Mouse (Mus musculus) midbrain, embryonic 12.5 days (tissue): ENCODE data around the gene Adamts10. TPM values are rescaled to one million over a fixed set of nuclear protein-coding genes. Genes with fewer than 3 reads are reported as not detected.

Experiments used
- ATAC-seq: fragments of 200-750 bp; cut with Nextera tagmentation; 2 replicates; pipeline ENCODE4 v1.8.0; 2017; ENCODE audit warnings: low read depth, moderate TSS enrichment, moderate library complexity; ENCODE audit not compliant: low FRiP score
- H3K27ac ChIP-seq: fragments of 300-500 bp; sonication (generic); replicated peaks from 2 replicates; pipeline ENCODE4 v1.5.1; 2016; ENCODE audit warnings: mild to moderate bottlenecking
- H3K27me3 ChIP-seq: fragments of 300-500 bp; sonication (generic); 2 replicates; pipeline ENCODE4 v1.6.1; 2016; ENCODE audit warnings: mild to moderate bottlenecking
- H3K36me3 ChIP-seq: fragments of 300-500 bp; sonication (generic); 2 replicates; pipeline ENCODE4 v1.6.1; 2016
- H3K4me1 ChIP-seq: fragments of 300-500 bp; sonication (generic); 2 replicates; pipeline ENCODE4 v1.6.1; 2016
- H3K4me2 ChIP-seq: fragments of 300-500 bp; sonication (generic); replicated peaks from 2 replicates; pipeline ENCODE4 v1.6.1; 2016; ENCODE audit warnings: mild to moderate bottlenecking, moderate library complexity
- H3K4me3 ChIP-seq: fragments of 300-500 bp; sonication (generic); 2 replicates; pipeline ENCODE4 v1.5.1; 2016; ENCODE audit warnings: mild to moderate bottlenecking
- H3K9ac ChIP-seq: fragments of 300-500 bp; sonication (generic); replicated peaks from 2 replicates; pipeline ENCODE4 v1.6.1; 2016; ENCODE audit warnings: mild to moderate bottlenecking, moderate library complexity
- H3K9me3 ChIP-seq: fragments of 300-500 bp; sonication (generic); 2 replicates; pipeline ENCODE4 v1.6.1; 2016; ENCODE audit warnings: mild to moderate bottlenecking
- WGBS: fragments of 180-500 bp; shearing (Covaris S2); methylation state at CpG from one replicate; pipeline ENCODE4 v1.1.7; 2016; 5-methylcytosine and 5-hydroxymethylcytosine counted together
- polyA plus RNA-seq: library from polyadenylated mRNA; unstranded; fragments of >200 nt; fragmentation: Nextera tagmentation; extraction: Ambion mirVana; gene quantifications from 2 replicates; pipeline ENCODE4 v1.2.1, GENCODE M21; 2016

The Adamts10 gene
- 51.3 and 59.4 TPM in 2 replicates for polyA plus RNA-seq

DNA sequence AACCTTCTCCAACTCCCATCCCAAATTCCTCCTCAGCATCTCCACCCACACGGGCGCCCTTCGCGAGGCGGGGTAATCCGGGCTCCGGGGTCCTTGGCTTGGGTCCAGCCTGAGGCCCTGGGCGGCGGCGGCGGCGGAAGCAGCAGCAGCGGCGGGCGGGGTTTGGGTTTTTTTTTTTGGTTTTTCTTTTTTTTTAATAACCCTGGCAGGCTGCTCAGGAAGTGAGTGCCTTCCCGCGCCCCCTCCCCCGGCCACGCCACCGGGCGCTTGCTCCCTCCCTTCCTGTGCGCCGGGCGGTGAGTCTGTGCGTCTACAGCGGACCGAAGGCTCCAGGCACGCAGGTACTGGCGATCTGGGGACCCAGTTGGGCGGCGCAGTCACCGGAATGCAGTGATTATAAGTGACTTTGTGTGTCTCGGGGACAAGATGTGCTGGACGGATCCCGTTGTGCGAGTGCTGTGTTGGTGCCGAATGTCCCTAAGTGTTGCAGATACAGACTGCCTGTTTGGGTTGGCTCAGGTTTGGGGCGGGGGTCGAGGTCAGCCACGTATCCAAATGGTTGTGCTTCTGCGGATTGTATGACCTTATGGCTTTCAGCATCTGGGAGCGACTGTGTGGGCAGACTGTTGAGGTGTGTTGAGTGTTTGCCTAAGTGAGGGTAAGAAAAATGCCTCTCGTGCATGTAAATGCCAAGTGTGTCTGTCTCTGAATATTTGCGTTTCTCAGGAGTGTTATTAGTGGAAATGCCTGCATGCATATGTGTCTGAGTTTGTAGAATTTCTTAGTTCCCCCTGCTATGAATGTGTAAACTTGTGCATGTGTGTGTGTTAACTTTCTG, at the start of gene Adamts10:
Gene Adamts10 (plus strand): TSS at position 287 of the 838 bp plus-strand sequence.
- Histone ChIP-seq H3K4me3 (peak within 1 kb of the TSS; percentile 64), H3K36me3 (peaks cover 7% of the 10 kb centered on the region), H3K9ac (peak within 1 kb of the TSS; percentile 66), H3K27me3 (no peaks in the 10 kb centered on the region), H3K9me3 (no peaks in the 10 kb centered on the region), H3K4me1 (peaks cover 20% of the 10 kb centered on the region), H3K27ac (peak within 1 kb of the TSS; percentile 73), H3K4me2 (peak within 1 kb of the TSS; percentile 69)
- 0% methylated on average over 44 of the region's 44 CpGs for WGBS
- ATAC-seq = peak; percentile 62

DNA sequence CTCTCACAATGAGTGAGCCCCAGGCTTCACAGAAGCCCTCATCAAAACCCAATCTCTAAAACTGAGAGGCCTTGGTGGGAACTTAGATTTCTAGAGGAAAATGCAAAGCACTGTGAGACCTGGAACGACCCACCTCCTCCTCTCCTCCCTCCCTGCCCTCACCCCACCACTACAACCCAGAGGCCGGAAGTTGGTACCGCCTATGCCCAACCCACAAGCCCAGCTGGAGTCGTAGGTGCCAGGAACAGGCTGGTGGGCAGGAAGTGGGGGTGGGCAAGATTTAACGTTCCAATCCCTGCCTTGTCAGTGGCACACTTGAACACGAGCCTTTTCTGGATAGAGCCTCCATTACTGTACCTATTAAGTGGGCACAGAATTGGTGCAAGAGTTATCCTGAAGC, 40.0 kb upstream of the Adamts10 start:
- WGBS = 49% methylated on average over 6 of the region's 6 CpGs

DNA sequence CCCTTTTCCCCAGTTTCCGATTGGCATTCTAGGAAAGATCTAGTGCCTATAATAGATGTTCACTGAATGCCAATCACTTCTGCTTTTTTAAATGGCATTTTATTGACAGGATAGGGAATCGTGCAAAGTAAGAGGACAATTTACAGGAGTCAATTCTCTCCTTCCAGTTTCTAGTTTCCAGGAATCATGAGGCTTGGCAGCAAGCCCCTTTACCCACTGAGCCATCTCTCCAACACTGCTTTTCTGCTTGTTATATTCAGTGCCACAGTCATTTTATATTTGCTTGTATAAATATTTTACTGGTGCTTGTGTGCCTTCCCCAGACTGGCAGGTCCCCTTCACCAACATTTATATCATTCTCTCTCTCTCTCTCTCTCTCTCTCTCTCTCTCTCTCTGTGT, 36.8 kb upstream of the Adamts10 start:
- Histone ChIP-seq H3K9me3 (no peaks in the 10 kb centered on the region), H3K9ac (no peak overlapping the region), H3K4me1 (no peaks in the 10 kb centered on the region), H3K36me3 (no peaks in the 10 kb centered on the region), H3K4me2 (no peak overlapping the region), H3K4me3 (no peak overlapping the region), H3K27me3 (no peaks in the 10 kb centered on the region), H3K27ac (no peak overlapping the region)
- WGBS = 81% methylated on average over 2 of the region's 2 CpGs
- ATAC-seq = no peak

More for the DNA sequence above, 40.0 kb upstream of the Adamts10 start:
- ATAC-seq = no peak
- Histone ChIP-seq H3K4me2 (no peak overlapping the region), H3K9me3 (no peaks in the 10 kb centered on the region), H3K36me3 (no peaks in the 10 kb centered on the region), H3K4me1 (no peaks in the 10 kb centered on the region), H3K27ac (no peak overlapping the region), H3K4me3 (no peak overlapping the region), H3K9ac (no peak overlapping the region), H3K27me3 (no peaks in the 10 kb centered on the region)

DNA sequence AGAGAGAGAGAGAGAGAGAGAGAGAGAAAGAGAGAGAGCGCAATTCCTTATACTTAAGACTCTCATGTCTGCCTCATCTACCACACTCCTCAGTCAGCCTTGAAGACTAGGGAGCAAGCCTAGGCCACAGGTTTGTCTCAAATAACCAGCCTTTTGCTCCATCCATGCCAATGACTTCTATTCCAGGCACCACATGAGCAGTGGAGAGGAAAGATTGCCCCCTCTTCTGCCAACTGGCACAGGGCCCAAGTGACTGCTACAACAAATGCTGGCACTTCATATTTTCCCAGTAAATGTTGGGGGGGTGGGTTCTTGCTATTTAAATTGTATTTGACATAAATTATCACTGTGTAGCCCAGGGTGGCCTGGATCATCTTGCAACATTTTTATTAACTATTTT, 36.4 kb upstream of the Adamts10 start:
- no peaks in the 10 kb centered on the region for H3K9me3 ChIP-seq
- no peak for ATAC-seq
- no peaks in the 10 kb centered on the region for H3K27me3 ChIP-seq
- no peak overlapping the region for H3K4me3 ChIP-seq
- WGBS = no CpG with 5 or more reads among the region's 1 CpGs
- no peaks in the 10 kb centered on the region for H3K36me3 ChIP-seq
- H3K27ac ChIP-seq = no peak overlapping the region
- H3K4me1 ChIP-seq = no peaks in the 10 kb centered on the region
- H3K9ac ChIP-seq = no peak overlapping the region
- H3K4me2 ChIP-seq = no peak overlapping the region

DNA sequence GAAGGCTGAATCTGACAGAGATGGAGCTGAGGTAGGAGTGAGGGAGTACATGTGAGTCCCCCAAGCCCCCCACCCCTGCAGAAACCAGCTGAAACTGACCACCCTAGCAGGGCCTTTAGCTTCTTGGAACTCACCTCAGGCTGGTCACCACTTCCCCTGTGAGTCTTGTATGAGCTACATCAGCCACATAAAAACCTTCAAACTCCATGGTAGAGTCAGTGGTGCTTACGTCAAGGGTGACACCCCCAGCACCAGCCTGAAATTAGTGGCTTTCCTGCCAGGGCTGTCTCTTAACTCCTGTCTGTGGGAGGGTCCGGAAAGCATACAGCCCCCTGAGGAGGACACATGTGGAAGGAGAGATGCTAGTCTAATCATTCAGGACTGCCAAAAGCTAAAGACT, 32.6 kb upstream of the Adamts10 start:
- H3K9me3 ChIP-seq = no peaks in the 10 kb centered on the region
- no peaks in the 10 kb centered on the region for H3K4me1 ChIP-seq
- no peaks in the 10 kb centered on the region for H3K27me3 ChIP-seq
- H3K9ac ChIP-seq = no peak overlapping the region
- H3K27ac ChIP-seq = no peak overlapping the region
- no peak for ATAC-seq
- 83% methylated on average over 2 of the region's 2 CpGs for WGBS
- H3K4me2 ChIP-seq = no peak overlapping the region
- no peaks in the 10 kb centered on the region for H3K36me3 ChIP-seq
- H3K4me3 ChIP-seq = no peak overlapping the region

DNA sequence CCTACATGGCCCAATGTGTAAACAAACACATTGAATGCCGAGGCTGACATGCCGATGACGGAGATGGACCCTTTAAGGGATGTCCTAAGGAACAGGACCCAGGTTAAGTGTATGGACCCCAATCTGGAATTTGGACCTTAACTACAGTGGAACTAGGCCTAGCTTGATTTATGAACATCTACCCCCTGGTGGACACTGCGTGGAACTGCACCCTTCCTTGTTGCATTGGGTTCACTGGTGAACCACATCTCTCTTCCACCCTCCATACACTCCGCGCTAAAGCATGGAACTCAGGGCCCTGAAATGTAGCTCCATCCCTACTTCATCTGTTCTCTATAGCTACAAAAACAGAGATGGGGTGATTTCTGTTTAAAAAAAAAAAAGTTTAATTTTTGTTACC, 30.9 kb upstream of the Adamts10 start:
- H3K9ac ChIP-seq = no peak overlapping the region
- H3K4me1 ChIP-seq = no peaks in the 10 kb centered on the region
- 65% methylated on average over 6 of the region's 6 CpGs for WGBS
- no peak for ATAC-seq
- no peak overlapping the region for H3K4me3 ChIP-seq
- no peak overlapping the region for H3K4me2 ChIP-seq
- no peaks in the 10 kb centered on the region for H3K27me3 ChIP-seq
- no peaks in the 10 kb centered on the region for H3K9me3 ChIP-seq
- H3K27ac ChIP-seq = no peak overlapping the region
- no peaks in the 10 kb centered on the region for H3K36me3 ChIP-seq

DNA sequence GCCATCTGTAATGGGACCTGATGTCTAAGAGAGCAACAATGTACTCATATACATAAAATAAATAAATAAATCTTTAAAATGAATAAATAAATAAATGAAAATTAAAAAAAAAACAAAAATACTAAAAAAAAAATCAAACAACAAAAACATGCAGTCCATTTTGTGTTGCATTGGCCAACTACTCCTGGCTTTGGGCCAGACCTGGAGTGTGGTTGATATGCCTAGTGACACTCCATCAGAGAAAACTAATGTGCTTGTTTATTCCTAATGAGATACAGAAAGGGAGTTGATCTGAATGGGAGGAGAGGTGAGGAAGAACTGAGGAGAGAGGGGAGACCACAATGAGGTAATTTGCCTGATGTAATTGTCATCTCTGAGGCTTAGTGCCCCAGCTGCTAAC, 29.4 kb upstream of the Adamts10 start:
- no peak overlapping the region for H3K9ac ChIP-seq

DNA sequence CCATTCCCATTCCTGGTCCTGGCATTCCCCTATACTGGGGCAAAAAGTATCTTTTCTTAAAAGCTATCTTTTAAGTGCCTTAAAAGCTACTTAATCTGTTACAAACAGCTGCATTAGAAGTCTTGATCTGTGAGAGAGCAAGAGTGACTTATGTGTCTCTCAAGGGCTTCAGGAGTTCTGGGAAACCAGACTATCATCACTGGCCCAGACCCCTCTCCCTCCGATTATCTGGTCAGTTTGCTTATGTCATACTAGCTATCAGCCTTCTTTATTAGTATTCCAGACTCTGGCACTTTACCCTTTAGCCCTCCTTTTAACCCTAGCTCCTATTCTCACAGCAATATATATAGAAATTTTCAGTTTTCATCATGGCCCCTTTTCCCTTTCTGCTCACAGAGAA, 25.1 kb upstream of the Adamts10 start:
- 89% methylated on average over 1 of the region's 1 CpGs for WGBS
- Histone ChIP-seq H3K27me3 (no peaks in the 10 kb centered on the region), H3K9ac (no peak overlapping the region)

More for the DNA sequence above, 29.4 kb upstream of the Adamts10 start:
- no peaks in the 10 kb centered on the region for H3K27me3 ChIP-seq
- no peak for ATAC-seq
- no peaks in the 10 kb centered on the region for H3K36me3 ChIP-seq
- H3K27ac ChIP-seq = no peak overlapping the region
- H3K9me3 ChIP-seq = no peaks in the 10 kb centered on the region
- H3K4me2 ChIP-seq = no peak overlapping the region
- no peak overlapping the region for H3K4me3 ChIP-seq
- H3K4me1 ChIP-seq = no peaks in the 10 kb centered on the region

DNA sequence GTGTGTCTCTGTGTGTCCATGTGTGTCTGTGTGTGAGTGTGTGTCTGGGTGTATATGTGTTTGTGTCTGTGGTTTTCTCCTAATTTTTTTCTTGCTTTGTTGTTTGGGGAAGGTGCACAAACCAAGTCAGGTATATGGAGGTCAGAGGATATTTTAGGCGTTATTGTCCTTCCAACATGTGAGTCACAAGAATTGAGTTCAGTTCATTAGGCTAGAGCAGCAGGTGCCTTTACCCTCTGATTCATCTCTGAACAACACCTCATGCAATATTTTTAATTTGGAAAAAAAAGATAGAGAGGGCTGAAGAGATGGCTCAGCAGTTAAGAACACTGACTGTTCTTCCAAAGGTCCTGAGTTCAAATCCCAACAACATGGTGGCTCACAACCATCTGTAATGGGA, 15.6 kb upstream of the Adamts10 start:
- no peak for ATAC-seq
- no peak overlapping the region for H3K27ac ChIP-seq
- no peak overlapping the region for H3K4me3 ChIP-seq
- no peaks in the 10 kb centered on the region for H3K27me3 ChIP-seq
- WGBS = 88% methylated on average over 1 of the region's 1 CpGs
- H3K9me3 ChIP-seq = no peaks in the 10 kb centered on the region
- H3K9ac ChIP-seq = no peak overlapping the region
- H3K4me2 ChIP-seq = no peak overlapping the region
- H3K4me1 ChIP-seq = no peaks in the 10 kb centered on the region
- H3K36me3 ChIP-seq = no peaks in the 10 kb centered on the region

More for the DNA sequence above, 25.1 kb upstream of the Adamts10 start:
- Histone ChIP-seq H3K4me1 (no peaks in the 10 kb centered on the region), H3K4me3 (no peak overlapping the region), H3K27ac (no peak overlapping the region), H3K4me2 (no peak overlapping the region), H3K36me3 (no peaks in the 10 kb centered on the region), H3K9me3 (no peaks in the 10 kb centered on the region)
- ATAC-seq = no peak

DNA sequence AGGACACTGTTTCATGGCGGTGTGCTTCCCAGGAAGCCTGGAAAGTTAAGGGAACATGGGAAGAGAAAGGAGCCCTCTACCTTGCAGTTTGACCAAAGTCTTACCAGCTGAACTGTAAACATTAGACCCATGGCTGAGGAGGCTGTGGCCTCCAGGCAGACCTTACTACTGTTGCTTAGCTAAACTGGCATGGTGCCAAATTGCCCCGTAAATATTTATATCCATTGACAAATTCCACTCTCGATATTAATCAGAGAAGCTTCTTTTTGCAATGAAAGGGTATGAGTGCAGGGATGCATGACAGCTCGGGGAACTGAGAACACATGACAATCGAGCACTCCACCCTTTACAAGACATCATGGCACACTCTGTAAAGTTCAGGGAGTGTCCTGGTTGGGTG, 13.8 kb upstream of the Adamts10 start:
- 85% methylated on average over 5 of the region's 5 CpGs for WGBS
- no peak for ATAC-seq

DNA sequence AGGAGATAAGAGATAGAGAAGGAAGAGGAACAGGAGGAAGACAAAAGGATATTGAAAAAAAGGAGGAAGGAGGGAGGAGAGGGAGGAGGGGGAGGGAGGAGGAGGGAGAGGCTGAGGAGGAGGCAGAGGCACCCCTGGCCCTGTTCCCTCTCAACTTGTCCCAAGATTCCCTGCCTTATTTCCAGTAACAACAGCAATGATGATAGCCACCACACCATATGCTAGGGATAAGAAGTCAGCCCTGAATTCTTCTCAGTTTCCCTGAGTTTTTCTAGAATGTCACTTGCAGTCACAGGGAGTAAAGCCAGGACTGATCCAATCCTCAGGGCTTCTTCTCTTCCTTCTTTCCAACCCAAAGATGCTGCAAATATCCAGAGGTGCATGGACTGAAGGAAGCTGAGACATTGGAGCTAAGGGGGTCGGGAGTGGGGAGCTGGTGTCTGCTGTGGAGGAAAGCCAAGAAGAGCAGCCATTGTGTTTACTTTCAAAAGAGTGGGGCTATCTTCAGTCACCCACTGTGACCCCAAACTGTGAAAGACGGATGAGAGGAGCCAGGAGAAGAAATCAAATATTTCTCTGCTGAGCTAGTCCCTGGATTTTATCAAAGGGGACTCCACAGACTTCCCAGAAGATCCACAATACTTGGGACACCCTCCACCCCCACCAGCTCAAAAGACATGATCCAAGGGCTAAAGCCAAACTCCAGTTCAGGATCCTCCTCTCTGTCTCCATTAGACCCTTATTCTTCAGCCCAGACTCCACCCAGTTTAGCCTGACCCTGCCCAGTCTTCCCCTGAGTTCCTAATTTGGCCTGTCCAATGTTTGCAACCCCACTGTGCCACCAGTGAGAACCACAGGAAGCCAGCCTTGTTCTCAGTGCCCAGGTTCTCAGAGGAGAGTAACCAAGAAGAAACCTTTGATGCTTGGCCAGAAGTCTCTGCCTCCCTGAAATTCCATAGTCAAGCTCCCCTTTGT, 11.3 kb upstream of the Adamts10 start:
- H3K4me3 ChIP-seq = no peak overlapping the region
- no peaks in the 10 kb centered on the region for H3K4me1 ChIP-seq

More for the DNA sequence above, 13.8 kb upstream of the Adamts10 start:
- Histone ChIP-seq H3K9me3 (no peaks in the 10 kb centered on the region), H3K4me3 (no peak overlapping the region), H3K9ac (no peak overlapping the region), H3K27me3 (no peaks in the 10 kb centered on the region), H3K4me2 (no peak overlapping the region), H3K4me1 (no peaks in the 10 kb centered on the region), H3K27ac (no peak overlapping the region), H3K36me3 (no peaks in the 10 kb centered on the region)

DNA sequence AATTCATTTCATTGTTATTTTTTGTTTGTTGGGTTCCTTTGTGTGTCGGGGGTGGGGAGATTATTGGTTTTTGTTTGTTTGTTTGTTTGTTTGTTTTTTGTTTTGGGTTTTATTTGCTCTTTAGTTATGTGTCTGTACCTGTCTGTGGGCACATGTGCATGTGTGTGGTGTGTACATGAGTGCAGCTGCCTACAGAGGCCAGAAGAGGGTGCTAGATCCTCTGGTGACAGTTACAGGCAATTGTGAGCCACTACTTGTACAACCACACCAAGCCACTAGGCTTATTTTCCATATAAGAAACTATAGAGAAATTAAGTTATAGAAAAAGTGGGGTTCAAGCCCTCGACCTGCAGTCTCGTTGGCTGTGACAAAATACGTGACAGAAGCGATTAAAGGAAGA, 10.1 kb upstream of the Adamts10 start:
- no peaks in the 10 kb centered on the region for H3K4me1 ChIP-seq
- no peaks in the 10 kb centered on the region for H3K36me3 ChIP-seq
- H3K27ac ChIP-seq = no peak overlapping the region
- no peaks in the 10 kb centered on the region for H3K9me3 ChIP-seq
- H3K4me2 ChIP-seq = no peak overlapping the region
- H3K9ac ChIP-seq = no peak overlapping the region
- H3K4me3 ChIP-seq = no peak overlapping the region
- no peaks in the 10 kb centered on the region for H3K27me3 ChIP-seq
- ATAC-seq = no peak
- 83% methylated on average over 5 of the region's 5 CpGs for WGBS

More for the DNA sequence above, 11.3 kb upstream of the Adamts10 start:
- Histone ChIP-seq H3K4me2 (no peak overlapping the region), H3K9ac (no peak overlapping the region), H3K27me3 (no peaks in the 10 kb centered on the region), H3K27ac (no peak overlapping the region), H3K9me3 (no peaks in the 10 kb centered on the region), H3K36me3 (no peaks in the 10 kb centered on the region)
- ATAC-seq = no peak
- 24% methylated on average over 2 of the region's 2 CpGs for WGBS
